18 mouse cellular contexts compared by ENCODE assay signal in the genomic region with DNA sequence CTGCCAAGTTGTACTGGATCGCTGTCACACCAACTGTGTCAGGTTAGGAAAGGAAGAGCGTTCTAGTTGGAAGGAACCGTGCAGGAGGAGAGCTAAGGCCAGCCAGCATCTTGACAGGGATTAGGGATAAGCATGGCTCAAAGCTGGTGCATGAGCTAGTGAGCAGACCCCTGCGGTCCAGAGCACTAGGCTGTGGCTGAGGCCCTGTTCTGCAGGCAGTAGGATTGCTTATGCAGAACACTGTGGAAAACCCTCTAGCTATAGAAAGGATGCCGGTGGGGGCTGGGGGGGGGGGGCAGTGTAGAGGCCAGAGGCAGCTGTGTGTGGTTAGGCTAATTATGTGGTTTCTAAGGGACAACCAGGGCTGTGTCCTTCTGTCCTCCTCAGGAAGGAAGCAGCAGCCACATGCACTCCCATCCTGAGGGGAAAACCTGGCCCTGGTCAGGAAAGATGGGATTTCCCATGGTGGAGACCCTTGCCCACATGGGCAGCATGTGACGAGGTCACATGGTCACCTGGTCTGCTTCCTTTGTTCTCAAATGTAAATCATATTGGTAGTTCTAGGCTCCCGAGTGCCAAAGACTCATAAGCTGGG. TPM values are rescaled to one million over a fixed set of nuclear protein-coding genes. Genes with fewer than 3 reads are reported as not detected.
DNase-seq lines count a peak whose midpoint lies in the region; ATAC-seq and TF ChIP-seq lines count a peak whose summit lies in the region.
"Had no signal": no experiment of that assay in that cellular context is flagged by ENCODE, and none has a peak within 500 bp of the region (broad histone marks: within the 10 kb centered on the region; RNA-seq: fewer than 3 reads in every experiment).

No protein-coding gene starts in this region.

- no peak overlapping the region for H3ac ChIP-seq in C2C12 (ENCODE audit: control insufficient read depth, insufficient read length, low read depth)

- no peak for DNase-seq in kidney, postnatal 10 days
- no peak for DNase-seq in G1E (ENCODE audit: low spot score)
- no peak for DNase-seq in yolk sac, embryonic 10.5 days (ENCODE audit: low spot score)
- DNase-seq in cerebellum, adult 11 months = no peak
- DNase-seq: cerebellum, adult 11-12 months; gastrocnemius, postnatal 25 days; kidney, adult 18-20 months; left cerebral cortex, postnatal 4 days; liver, embryonic 13.5 days; right cerebral cortex, postnatal 4 days; thymus, adult 2 months had no signal

- no peaks in the 10 kb centered on the region for H3K79me3 ChIP-seq in C2C12 (ENCODE audit: low read depth)

- H3K4me3 ChIP-seq in kidney, embryonic 15.5 days (replicated peaks) = no peak overlapping the region
- H3K4me3 ChIP-seq in C2C12 (ENCODE audit: insufficient read depth, poor library complexity, severe bottlenecking) (no peak overlapping the region), G1E (ENCODE audit: low read depth, low read length) (peak overlapping the region; percentile 21; the same call in 1 of the 2 replicates)
- H3K4me3 ChIP-seq: erythroblast, embryonic 14.5 days; liver, embryonic 13.5 days had no signal

- WGBS in kidney, embryonic 15.5 days = 56% methylated on average over 7 of the region's 7 CpGs

- H3K9me3 ChIP-seq in kidney, embryonic 15.5 days (replicated peaks) = no peaks in the 10 kb centered on the region
- H3K9me3 ChIP-seq in G1E (replicated peaks) = no peaks in the 10 kb centered on the region
- H3K9me3 ChIP-seq: liver, embryonic 13.5 days had no signal

- 0 out of 2 replicates have a peak overlapping the region, but pooled peaks have one; percentile 13 for H3K27ac ChIP-seq in kidney, embryonic 15.5 days
- H3K27ac ChIP-seq: hindbrain, embryonic 14.5 days; liver, embryonic 13.5 days had no signal

- no peaks in the 10 kb centered on the region for H3K36me3 ChIP-seq in kidney, embryonic 15.5 days
- no peaks in the 10 kb centered on the region for H3K36me3 ChIP-seq in C2C12 (ENCODE audit: control insufficient read depth, insufficient read depth)
- no peaks in the 10 kb centered on the region for H3K36me3 ChIP-seq in G1E (replicated peaks)
- H3K36me3 ChIP-seq: liver, embryonic 13.5 days had no signal

- no peak overlapping the region for H3K4me2 ChIP-seq in kidney, embryonic 15.5 days
- H3K4me2 ChIP-seq: hindbrain, embryonic 14.5 days; liver, embryonic 13.5 days had no signal

- ATAC-seq in kidney, embryonic 15.5 days (replicated peaks; ENCODE audit: low FRiP score) = no peak
- ATAC-seq in G1E (ENCODE audit: extremely low read depth, insufficient number of reproducible peaks, low FRiP score, poor library complexity, severe bottlenecking) = no peak
- ATAC-seq in granulocyte monocyte progenitor cell, adult 5-6 weeks (replicated peaks; ENCODE audit: poor library complexity, severe bottlenecking) = peak; percentile 49
- ATAC-seq: lung, postnatal 0 days; Patski had no signal

- H3K4me1 ChIP-seq in kidney, embryonic 15.5 days = 0 out of 2 replicates have a peak, but pooled peaks cover 2% of the 10 kb centered on the region
- peaks cover 32% of the 10 kb centered on the region for H3K4me1 ChIP-seq in G1E (ENCODE audit: insufficient read depth, low read depth, low read length)

- TF ChIP-seq CTCF in C2C12 (IDR thresholded peaks at IDR 0.05; ENCODE audit: control insufficient read depth, insufficient read depth, insufficient read length) = no peak
- TF ChIP-seq CTCF in G1E (IDR thresholded peaks at IDR 0.05; ENCODE audit: low read depth, low read length) = no peak

- H3K79me2 ChIP-seq in C2C12 (ENCODE audit: control insufficient read depth, insufficient read depth) = no peaks in the 10 kb centered on the region

- H3K9ac ChIP-seq in kidney, embryonic 15.5 days = no peak overlapping the region
- H3K9ac ChIP-seq: hindbrain, embryonic 14.5 days; liver, embryonic 13.5 days had no signal

- no peaks in the 10 kb centered on the region for H3K27me3 ChIP-seq in kidney, embryonic 15.5 days
- no peaks in the 10 kb centered on the region for H3K27me3 ChIP-seq in C2C12 (ENCODE audit: control insufficient read depth, insufficient read depth, insufficient read length)
- peaks cover 6% of the 10 kb centered on the region for H3K27me3 ChIP-seq in G1E (ENCODE audit: insufficient read depth, low read length)
- H3K27me3 ChIP-seq: Patski had no signal

TF ChIP-seq in C2C12, 6 proteins besides CTCF, POLR2A, EP300 and RAD21:
- no peak for TF ChIP-seq MAX (IDR thresholded peaks at IDR 0.05)
- no peak for TF ChIP-seq FOSL1 (IDR thresholded peaks at IDR 0.05; ENCODE audit: insufficient read depth, low read length, poor library complexity, severe bottlenecking)
- peak; percentile 65 for TF ChIP-seq USF1 (IDR thresholded peaks at IDR 0.05; ENCODE audit: low read depth)
- peak; percentile 29 for TF ChIP-seq MYOD1 (IDR thresholded peaks at IDR 0.05; ENCODE audit: control insufficient read depth, insufficient read length, low read depth)
TF ChIP-seq in C2C12: peak in this region for 2.

RNA-seq across cellular contexts. Expression of gene Pla2g6, which starts 7.0 kb away (rescaled TPM):
- 16.9 and 17.7 TPM in 2 replicates for polyA plus RNA-seq in kidney, embryonic 15.5 days (2015; fragmentation: Nextera tagmentation; extraction: Ambion mirVana)
- polyA plus RNA-seq in C2C12 (2012; fragmentation: generic; extraction: Trizol) = 17.4 TPM
- total RNA-seq in G1E (2014; fragmentation: Nextera tagmentation) = 22.1 and 24.5 TPM in 2 replicates
- 6.5 and 7.0 TPM in 2 replicates for total RNA-seq in G1E (2017)
- polyA plus RNA-seq in G1E (2012) = 25.1 and 26.4 TPM in 2 replicates
- 15.3 and 20.4 TPM in 2 replicates for total RNA-seq in granulocyte monocyte progenitor cell, adult 5-6 weeks (2014; fragmentation: Nextera tagmentation)
- 9.2 and 13.0 TPM in 2 replicates for total RNA-seq in granulocyte monocyte progenitor cell, adult 5-6 weeks (2017)

RNA-seq across cellular contexts. Expression of gene Maff, which starts 11.3 kb away (rescaled TPM):
- polyA plus RNA-seq in kidney, embryonic 15.5 days (2015; fragmentation: Nextera tagmentation; extraction: Ambion mirVana) = 3.8 and 4.4 TPM in 2 replicates
- polyA plus RNA-seq in C2C12 (2012; fragmentation: generic; extraction: Trizol) (24.8 TPM), G1E (2012) (8.4 and 8.6 TPM in 2 replicates)
- total RNA-seq in G1E (2014; fragmentation: Nextera tagmentation) (10.1 and 10.2 TPM in 2 replicates), G1E (2017) (11.7 and 14.8 TPM in 2 replicates)
- total RNA-seq in granulocyte monocyte progenitor cell, adult 5-6 weeks (2014; fragmentation: Nextera tagmentation) = 0.41 TPM in 1 of 2 replicates, not detected in the other
- 2.8 TPM in 2 replicates for total RNA-seq in granulocyte monocyte progenitor cell, adult 5-6 weeks (2017)

RNA-seq across cellular contexts. Expression of gene Baiap2l2, which starts 49.8 kb away (rescaled TPM):
- 13.4 and 14.3 TPM in 2 replicates for polyA plus RNA-seq in kidney, embryonic 15.5 days (2015; fragmentation: Nextera tagmentation; extraction: Ambion mirVana)
- 1.2 TPM for polyA plus RNA-seq in C2C12 (2012; fragmentation: generic; extraction: Trizol)
- total RNA-seq in G1E (2014; fragmentation: Nextera tagmentation) = not detected in 2 replicates
- total RNA-seq in G1E (2017) = 0.06 TPM in 1 of 2 replicates, not detected in the other
- not detected in 2 replicates for polyA plus RNA-seq in G1E (2012)
- total RNA-seq in granulocyte monocyte progenitor cell, adult 5-6 weeks (2014; fragmentation: Nextera tagmentation) = not detected in 2 replicates
- not detected in 2 replicates for total RNA-seq in granulocyte monocyte progenitor cell, adult 5-6 weeks (2017)
- polyA plus RNA-seq: erythroblast, embryonic 14.5 days had no signal
